Comparison of ENCODE assay signal across 10 mouse cellular contexts in the genomic region with DNA sequence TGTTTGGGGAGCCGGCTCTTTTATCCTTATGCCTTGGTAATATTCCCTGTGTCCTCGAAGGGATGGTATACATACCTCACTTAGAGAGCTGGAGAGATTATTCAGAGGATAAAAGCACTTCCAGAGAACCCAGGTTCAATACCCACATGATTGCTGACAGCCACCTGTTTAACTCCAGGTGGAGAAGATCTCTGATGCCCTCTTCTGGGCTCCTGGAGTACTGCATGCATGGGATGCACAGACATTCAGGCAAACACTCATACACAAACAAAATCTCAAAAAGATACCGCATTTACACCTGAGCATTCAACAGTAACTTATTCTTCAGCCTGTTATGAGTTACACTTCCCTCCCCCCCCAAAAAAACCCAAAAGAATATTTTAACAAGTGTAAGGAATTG. TPM values are rescaled to one million over a fixed set of nuclear protein-coding genes. Genes with fewer than 3 reads are reported as not detected.
A peak's percentile ranks its signal among the peaks of the same experiment; 100 is the strongest.
DNase-seq lines count a peak whose midpoint lies in the region; ATAC-seq lines count a peak whose summit lies in the region.
"Had no signal": no experiment of that assay in that cellular context is flagged by ENCODE, and none has a peak within 500 bp of the region (broad histone marks: within the 10 kb centered on the region; RNA-seq: fewer than 3 reads in every experiment).

No protein-coding gene starts in this region.

- H3K4me2 ChIP-seq in liver, embryonic 11.5 days: no peak overlapping the region
- H3K4me2 ChIP-seq: embryonic facial prominence, embryonic 15.5 days; lung, embryonic 15.5 days had no signal

- 82% methylated on average over 3 of the region's 3 CpGs for WGBS in liver, embryonic 11.5 days

- no peaks in the 10 kb centered on the region for H3K4me1 ChIP-seq in liver, embryonic 11.5 days (replicated peaks; ENCODE audit: control insufficient read depth, insufficient read depth, low read length)
- H3K4me1 ChIP-seq: embryonic facial prominence, embryonic 15.5 days had no signal

- DNase-seq in CD4-positive, CD25-positive, alpha-beta regulatory T cell, adult 2 months (ENCODE audit: low read depth, low spot score): peak; percentile 72
- peak; percentile 73 for DNase-seq in liver
- DNase-seq in liver, embryonic 11.5 days (ENCODE audit: low spot score): no peak
- peak; percentile 40 for DNase-seq in retina, postnatal 1 day
- DNase-seq in frontal cortex, postnatal 10 days (ENCODE audit: low spot score in 2 of 2): no peak
- DNase-seq in adrenal gland, postnatal 10 days: no peak

- peaks cover 14% of the 10 kb centered on the region; the same call in 1 of the 2 replicates for H3K36me3 ChIP-seq in liver, embryonic 11.5 days (ENCODE audit: control insufficient read depth, insufficient read depth, low read length)

- H3K27me3 ChIP-seq in liver, embryonic 11.5 days (replicated peaks; ENCODE audit: control insufficient read depth, insufficient read depth, low read length): no peaks in the 10 kb centered on the region
- H3K27me3 ChIP-seq: embryonic facial prominence, embryonic 15.5 days; lung, embryonic 15.5 days had no signal

- ATAC-seq in CD4-positive, CD25-positive, alpha-beta regulatory T cell, adult 4 months: no peak
- ATAC-seq in liver, embryonic 11.5 days (replicated peaks; ENCODE audit: low FRiP score): no peak
- peak; percentile 37; the same call in 1 of the 2 replicates for ATAC-seq in granulocyte monocyte progenitor cell, adult 5-6 weeks (replicated peaks; ENCODE audit: poor library complexity, severe bottlenecking)

- no peak overlapping the region for H3K4me3 ChIP-seq in liver, embryonic 11.5 days (ENCODE audit: low read depth, low read length)
- H3K4me3 ChIP-seq: embryonic facial prominence, embryonic 15.5 days; lung, embryonic 15.5 days had no signal

- no peaks in the 10 kb centered on the region for H3K9me3 ChIP-seq in liver, embryonic 11.5 days (ENCODE audit: control insufficient read depth, low read length)
- H3K9me3 ChIP-seq: embryonic facial prominence, embryonic 15.5 days; lung, embryonic 15.5 days had no signal

- no peak overlapping the region for H3K27ac ChIP-seq in liver, embryonic 11.5 days (ENCODE audit: low read depth, low read length)
- H3K27ac ChIP-seq: embryonic facial prominence, embryonic 15.5 days; lung, embryonic 15.5 days had no signal

- H3K9ac ChIP-seq in liver, embryonic 11.5 days (ENCODE audit: low read depth, low read length): no peak overlapping the region
- H3K9ac ChIP-seq: embryonic facial prominence, embryonic 15.5 days; lung, embryonic 15.5 days had no signal

RNA-seq across cellular contexts. Expression of a gene that starts 20.9 kb away (rescaled TPM):
- polyA plus RNA-seq in CD4-positive, CD25-positive, alpha-beta regulatory T cell, adult 4 months (2017; shearing (Covaris generic)): not detected
- 11.6 and 12.7 TPM in 2 replicates for polyA plus RNA-seq in liver, embryonic 11.5 days (2014; fragmentation: Nextera tagmentation; extraction: Ambion mirVana)
- total RNA-seq in granulocyte monocyte progenitor cell, adult 5-6 weeks (2014; fragmentation: Nextera tagmentation): not detected in 2 replicates
- total RNA-seq in granulocyte monocyte progenitor cell, adult 5-6 weeks (2017): not detected in 2 replicates
- total RNA-seq in adrenal gland, postnatal 10 days (2021): 10 to 100 TPM; 14.8 to 15.4 TPM

RNA-seq across cellular contexts. Expression of a gene that starts 34.3 kb away (rescaled TPM):
- polyA plus RNA-seq in CD4-positive, CD25-positive, alpha-beta regulatory T cell, adult 4 months (2017; shearing (Covaris generic)): 1 to 10 TPM; 4.8 to 7.7 TPM
- 9.2 and 9.6 TPM in 2 replicates for polyA plus RNA-seq in liver, embryonic 11.5 days (2014; fragmentation: Nextera tagmentation; extraction: Ambion mirVana)
- total RNA-seq in granulocyte monocyte progenitor cell, adult 5-6 weeks (2014; fragmentation: Nextera tagmentation): 22.9 and 35.4 TPM in 2 replicates
- 12.9 and 17.9 TPM in 2 replicates for total RNA-seq in granulocyte monocyte progenitor cell, adult 5-6 weeks (2017)
- 10 to 100 TPM; 17.6 to 21.4 TPM for total RNA-seq in adrenal gland, postnatal 10 days (2021)

RNA-seq across cellular contexts. Expression of a gene that starts 52.8 kb away (rescaled TPM):
- 10 to 100 TPM; 28.6 to 43.7 TPM for polyA plus RNA-seq in CD4-positive, CD25-positive, alpha-beta regulatory T cell, adult 4 months (2017; shearing (Covaris generic))
- polyA plus RNA-seq in liver, embryonic 11.5 days (2014; fragmentation: Nextera tagmentation; extraction: Ambion mirVana): 46.3 and 52.5 TPM in 2 replicates
- total RNA-seq in granulocyte monocyte progenitor cell, adult 5-6 weeks (2014; fragmentation: Nextera tagmentation): 29.6 and 30.3 TPM in 2 replicates
- 21.9 and 31.5 TPM in 2 replicates for total RNA-seq in granulocyte monocyte progenitor cell, adult 5-6 weeks (2017)
- total RNA-seq in adrenal gland, postnatal 10 days (2021): 10 to 100 TPM; 28.2 to 28.7 TPM

RNA-seq across cellular contexts. Expression of a gene that starts 57.3 kb away (rescaled TPM):
- polyA plus RNA-seq in CD4-positive, CD25-positive, alpha-beta regulatory T cell, adult 4 months (2017; shearing (Covaris generic)): 10 to 100 TPM; 28.1 to 32.3 TPM
- 5.3 and 6.2 TPM in 2 replicates for polyA plus RNA-seq in liver, embryonic 11.5 days (2014; fragmentation: Nextera tagmentation; extraction: Ambion mirVana)
- total RNA-seq in granulocyte monocyte progenitor cell, adult 5-6 weeks (2014; fragmentation: Nextera tagmentation): 74.1 and 86.3 TPM in 2 replicates
- 31.7 and 32.7 TPM in 2 replicates for total RNA-seq in granulocyte monocyte progenitor cell, adult 5-6 weeks (2017)
- total RNA-seq in adrenal gland, postnatal 10 days (2021): 10 to 100 TPM; 39.1 to 47.7 TPM

Comparison
In these comparisons a context has a peak if more than half of its experiments do, and no peak if none do; other contexts are left out.
1. DNase-seq: peak in CD4-positive, CD25-positive, alpha-beta regulatory T cell, adult 2 months (single experiment), liver (single experiment) and retina, postnatal 1 day (single experiment); none in liver, embryonic 11.5 days (single experiment), frontal cortex, postnatal 10 days (0 of 2) and adrenal gland, postnatal 10 days (single experiment).
2. RNA of a gene that starts 20.9 kb away (total RNA-seq): 14.8 to 15.4 TPM in adrenal gland, postnatal 10 days; not detected in granulocyte monocyte progenitor cell, adult 5-6 weeks; every median in the first group is over 10 times any median in the second.